Mouse (Mus musculus): ENCODE results near the gene Plekha8.

DNA sequence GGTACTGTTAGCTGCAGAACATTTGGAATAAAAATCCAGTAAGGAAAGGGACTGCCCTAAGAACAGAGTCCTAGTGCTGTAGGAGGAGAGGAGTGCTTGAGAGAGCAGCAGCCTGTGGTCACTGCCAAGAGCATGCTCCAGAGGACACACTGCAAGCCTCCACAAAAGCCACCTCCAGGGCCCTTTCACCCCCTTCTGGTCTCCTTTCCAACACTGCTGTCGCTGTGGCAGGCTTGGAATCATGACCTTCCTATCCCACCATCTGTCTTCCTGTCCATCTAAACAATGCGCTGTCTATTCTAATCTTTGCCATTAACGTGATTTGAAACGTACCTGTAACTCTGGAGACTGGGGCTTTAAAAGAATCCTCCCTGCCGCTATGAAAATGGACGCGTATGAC is 36.4 kb upstream of the Plekha8 start:
- no peak for TF ChIP-seq CTCF (IDR thresholded peaks at IDR 0.05; ENCODE audit: low read depth)
- no peak for TF ChIP-seq EP300 (IDR thresholded peaks at IDR 0.05; ENCODE audit: low read depth)

Data from liver, embryonic 14.5 days (tissue).